Mouse (Mus musculus) kidney, postnatal 4 days (tissue): Measurements from ENCODE around the gene Cldn14.

Experiments
- DNase-seq, 2 experiments: peaks; one replicate each; pipeline ENCODE4 v3.0.0; 2021; ENCODE audit warnings: mixed read lengths in 2 of 2

Cldn14 gene

GRCm38 (mm10) chr16:93942796-93943502 lies 65.7 kb downstream of the Cldn14 start:
- DNase-seq: no peak

GRCm38 (mm10) chr16:93941781-93942567 lies 66.7 kb downstream of the Cldn14 start:
- DNase-seq: peak; percentile 32 to 50

GRCm38 (mm10) chr16:93939961-93940360 lies 68.7 kb downstream of the Cldn14 start:
- DNase-seq: no peak

GRCm38 (mm10) chr16:93938400-93938846 lies 70.2 kb downstream of the Cldn14 start:
- peak; percentile 91 to 92 for DNase-seq

GRCm38 (mm10) chr16:93935009-93935408 lies 73.6 kb downstream of the Cldn14 start:
- peak; percentile 26 to 37 for DNase-seq

GRCm38 (mm10) chr16:93934588-93934987 lies 74.0 kb downstream of the Cldn14 start:
- no peak for DNase-seq

- no peak for DNase-seq
Measured at GRCm38 (mm10) chr16:93932185-93933168, 76.2 kb downstream of the Cldn14 start.

- DNase-seq: no peak
Measured at GRCm38 (mm10) chr16:93929370-93930032, 79.1 kb downstream of the Cldn14 start.

GRCm38 (mm10) chr16:93925684-93926247 lies 82.9 kb downstream of the Cldn14 start:
- DNase-seq: no peak

GRCm38 (mm10) chr16:93923788-93924187 lies 84.8 kb downstream of the Cldn14 start:
- DNase-seq: no peak

GRCm38 (mm10) chr16:93922835-93923389 lies 85.7 kb downstream of the Cldn14 start:
- no peak for DNase-seq

GRCm38 (mm10) chr16:93920673-93921072 lies 88.0 kb downstream of the Cldn14 start:
- DNase-seq: no peak

GRCm38 (mm10) chr16:93919189-93919588 lies 89.4 kb downstream of the Cldn14 start:
- no peak for DNase-seq

- DNase-seq: no peak
Measured at GRCm38 (mm10) chr16:93918679-93919060, 90.0 kb downstream of the Cldn14 start.

- peak; percentile 93 to 95 for DNase-seq
Measured at GRCm38 (mm10) chr16:93917712-93918678, 90.6 kb downstream of the Cldn14 start.

- DNase-seq: peak; percentile 81 to 87
Measured at GRCm38 (mm10) chr16:93915338-93915849, 93.2 kb downstream of the Cldn14 start.

GRCm38 (mm10) chr16:93913881-93914576 lies 94.6 kb downstream of the Cldn14 start:
- DNase-seq: no peak

GRCm38 (mm10) chr16:93912808-93913207 lies 95.8 kb downstream of the Cldn14 start:
- no peak for DNase-seq

- DNase-seq: peak; percentile 75 to 84
Measured at GRCm38 (mm10) chr16:93912158-93912557, 96.5 kb downstream of the Cldn14 start.
